Mouse (Mus musculus): ENCODE data around the gene Olfr589.
"Not testable (repeated sequence)": the region's sequence is repeated elsewhere in the genome, so short reads cannot be mapped to it uniquely, and the experiment has no call there.

Olfr589 gene

DNA sequence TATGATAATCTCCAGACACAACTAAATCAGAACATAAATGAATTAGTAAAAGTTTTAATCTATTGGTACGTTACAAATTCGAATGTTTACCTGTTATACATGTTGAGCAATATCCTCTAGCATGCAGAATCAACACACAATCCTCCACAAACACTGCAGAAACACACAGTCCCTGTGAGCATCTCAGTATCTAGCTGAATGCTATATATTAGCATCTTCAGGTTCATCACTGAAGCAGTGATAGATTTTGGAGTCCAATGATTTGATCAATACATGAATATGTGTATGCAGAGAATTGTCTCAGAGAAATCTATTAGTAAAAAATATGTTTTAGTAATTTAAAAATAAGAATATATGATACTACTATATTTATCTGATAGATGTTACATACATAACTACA is at the start of gene Olfr589:
Olfr589 (minus strand) TSS at position 101 of the 400 bp plus-strand sequence.
- DNase-seq = no peak

DNA sequence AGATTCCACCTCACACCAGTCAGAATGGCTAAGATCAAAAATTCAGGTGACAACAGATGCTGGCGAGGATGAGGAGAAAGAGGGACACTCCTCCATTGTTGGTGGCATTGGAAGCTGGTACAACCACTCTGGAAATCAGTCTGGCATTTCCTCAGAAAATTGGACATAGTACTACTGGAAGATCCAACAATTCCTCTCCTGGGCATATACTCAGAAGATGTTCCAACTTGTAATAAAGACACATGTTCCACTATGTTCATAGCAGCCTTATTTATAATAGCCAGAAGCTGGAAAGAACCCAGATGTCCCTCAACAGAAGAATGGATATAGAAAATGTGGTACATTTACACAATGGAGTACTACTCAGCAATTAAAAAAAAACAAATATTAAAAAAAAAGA is 28.3 kb upstream of the Olfr589 start, which contains the start of gene Olfr592:
Olfr592 (plus strand) TSS at position 301 of the 400 bp plus-strand sequence.
- not testable (repeated sequence) for DNase-seq

- DNase-seq = no peak
Measured at GRCm38 (mm10) chr7:103178240-103178639, 22.1 kb upstream of the Olfr589 start, which contains the start of gene Olfr591. Gene Olfr591 (minus strand): TSS chr7:103178340.

DNA sequence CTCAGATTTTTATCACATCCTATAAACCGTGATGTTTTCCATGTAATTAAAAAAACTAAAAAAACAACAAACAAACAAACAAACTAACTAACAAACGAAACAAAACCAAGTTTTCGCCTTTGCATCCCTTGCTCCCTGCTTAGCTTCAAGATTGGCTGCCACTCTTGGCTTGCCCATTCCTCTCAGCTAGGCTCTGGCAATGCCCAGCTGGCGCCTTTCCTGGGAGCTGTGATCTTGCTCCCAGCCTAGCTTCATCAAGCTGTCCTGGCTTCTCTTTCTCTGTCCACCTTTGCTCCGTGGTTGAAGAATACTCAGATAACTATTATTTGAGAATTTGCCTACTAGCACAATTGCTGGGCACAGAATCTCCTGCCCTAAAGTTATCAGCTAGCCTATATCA is 13.5 kb upstream of the Olfr589 start:
- no peak for DNase-seq

- no peak for DNase-seq
Measured at GRCm38 (mm10) chr7:103140579-103140978, 15.6 kb downstream of the Olfr589 start, which contains the start of gene Olfr588-ps1. Gene Olfr588-ps1 (plus strand): TSS chr7:103140879.

DNA sequence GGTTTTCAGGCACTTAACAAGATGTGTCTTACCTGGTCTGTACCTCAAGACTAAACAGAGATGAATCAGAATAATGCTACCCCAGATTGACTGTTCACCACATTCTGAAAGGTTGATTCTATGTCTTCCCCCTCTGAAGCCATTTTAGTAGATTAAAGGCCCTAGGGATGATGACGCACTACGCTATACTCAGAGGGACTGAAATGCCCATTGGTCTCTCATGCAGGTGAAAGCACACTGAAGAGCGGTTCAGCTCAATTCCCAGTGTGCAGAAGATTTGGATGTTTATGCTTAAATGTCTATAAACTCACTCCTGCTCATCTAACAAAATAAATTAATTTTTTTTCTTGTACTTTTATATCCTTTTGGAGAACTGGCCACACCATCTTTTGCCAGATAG is 30.6 kb downstream of the Olfr589 start, which contains the start of gene Olfr586:
Olfr586 (minus strand) TSS at position 101 of the 400 bp plus-strand sequence.
- no peak for DNase-seq

GRCm38 (mm10) chr7:103119406-103119805 is 36.8 kb downstream of the Olfr589 start:
- no peak for DNase-seq
